Mouse (Mus musculus): Measurements from ENCODE around the gene Muc13. TPM values are rescaled to one million over a fixed set of nuclear protein-coding genes. Genes with fewer than 3 reads are reported as not detected.

Muc13 gene
- polyA plus RNA-seq (2012; rRNA removed): 5.0 and 5.5 TPM in 2 replicates

GRCm38 (mm10) chr16:33793846-33794791 lies at the start of gene Muc13:
TSS of gene Muc13 (plus strand) at chr16:33794037.
- peaks cover 19% of the 10 kb centered on the region for H3K4me1 ChIP-seq (replicated peaks; ENCODE audit: control insufficient read depth, insufficient read depth, low read length)
- no peak within 1 kb of the TSS for H3K27ac ChIP-seq (ENCODE audit: control insufficient read depth, insufficient read depth, low read length)
- H3K4me3 ChIP-seq (ENCODE audit: control insufficient read depth, insufficient read depth, low read length): no peak within 1 kb of the TSS
- no peak for TF ChIP-seq CTCF (IDR thresholded peaks at IDR 0.05; ENCODE audit: borderline replicate concordance, control insufficient read depth, extremely low read depth, insufficient read depth, low read length, poor library complexity)
- TF ChIP-seq POLR2A (IDR thresholded peaks at IDR 0.05; ENCODE audit: control insufficient read depth, extremely low read depth, insufficient read depth, low read length, poor library complexity): no peak
- no peaks in the 10 kb centered on the region for H3K36me3 ChIP-seq (ENCODE audit: control insufficient read depth, insufficient read depth, low read length)
- WGBS: 35% methylated on average over 10 of the region's 10 CpGs
- H3K27me3 ChIP-seq (ENCODE audit: control insufficient read depth, insufficient read depth, low read length): no peaks in the 10 kb centered on the region
- DNase-seq: no peak

DNA sequence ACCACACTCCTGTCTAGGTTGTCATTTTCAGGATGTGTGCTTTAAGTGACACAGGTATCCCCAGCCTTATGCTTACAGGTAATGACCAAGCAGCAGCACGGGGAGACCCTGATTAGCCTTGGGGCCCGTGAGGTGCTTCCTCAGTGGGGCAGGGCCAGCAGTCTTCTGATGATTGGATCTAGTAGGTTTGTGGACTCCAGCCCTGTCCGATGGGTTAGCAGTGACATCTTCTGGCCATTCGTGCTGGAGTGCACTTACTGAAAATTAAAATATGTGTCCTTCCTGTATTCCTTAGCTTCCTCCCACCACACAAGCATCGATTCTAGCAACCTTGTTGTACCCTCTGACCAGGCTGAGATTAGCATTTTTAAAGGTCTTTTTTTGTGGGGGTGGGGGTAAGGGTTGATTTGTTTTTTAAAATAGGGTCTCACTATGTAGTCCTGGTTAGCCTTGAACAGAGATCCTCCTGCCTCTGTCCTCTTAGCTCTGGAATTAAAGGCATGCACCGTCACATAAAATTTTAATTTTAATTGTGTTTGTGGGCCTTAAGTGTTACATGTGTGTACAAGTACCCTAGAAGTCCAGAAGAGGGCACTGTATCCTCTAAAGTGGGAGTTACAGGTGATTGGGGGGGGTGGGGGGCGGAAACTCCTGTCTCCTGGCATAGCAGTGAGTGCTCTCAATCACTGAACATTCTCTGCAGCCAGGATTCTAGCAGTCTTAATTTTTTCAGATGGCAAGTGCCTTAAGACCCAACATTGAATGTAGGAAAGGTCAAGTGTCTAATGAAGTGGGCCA lies 49.0 kb upstream of the Muc13 start:
- no peak overlapping the region for H3K27ac ChIP-seq (ENCODE audit: control insufficient read depth, insufficient read depth, low read length)
- H3K27me3 ChIP-seq (ENCODE audit: control insufficient read depth, insufficient read depth, low read length): no peaks in the 10 kb centered on the region
- H3K4me1 ChIP-seq (replicated peaks; ENCODE audit: control insufficient read depth, insufficient read depth, low read length): no peaks in the 10 kb centered on the region; the same call in 1 of the 2 replicates
- 64% methylated on average over 7 of the region's 7 CpGs for WGBS
- H3K36me3 ChIP-seq (ENCODE audit: control insufficient read depth, insufficient read depth, low read length): peaks cover 9% of the 10 kb centered on the region
- no peak for TF ChIP-seq POLR2A (IDR thresholded peaks at IDR 0.05; ENCODE audit: control insufficient read depth, extremely low read depth, insufficient read depth, low read length, poor library complexity)
- TF ChIP-seq CTCF (IDR thresholded peaks at IDR 0.05; ENCODE audit: borderline replicate concordance, control insufficient read depth, extremely low read depth, insufficient read depth, low read length, poor library complexity): no peak
- DNase-seq: no peak
- no peak overlapping the region for H3K4me3 ChIP-seq (ENCODE audit: control insufficient read depth, insufficient read depth, low read length)

GRCm38 (mm10) chr16:33745457-33745856 lies 48.4 kb upstream of the Muc13 start:
- Histone ChIP-seq H3K36me3 (ENCODE audit: control insufficient read depth, insufficient read depth, low read length) (peaks cover 9% of the 10 kb centered on the region), H3K27ac (ENCODE audit: control insufficient read depth, insufficient read depth, low read length) (no peak overlapping the region), H3K4me1 (replicated peaks; ENCODE audit: control insufficient read depth, insufficient read depth, low read length) (no peaks in the 10 kb centered on the region; the same call in 1 of the 2 replicates), H3K4me3 (ENCODE audit: control insufficient read depth, insufficient read depth, low read length) (no peak overlapping the region), H3K27me3 (ENCODE audit: control insufficient read depth, insufficient read depth, low read length) (no peaks in the 10 kb centered on the region)
- TF ChIP-seq POLR2A (IDR thresholded peaks at IDR 0.05; ENCODE audit: control insufficient read depth, extremely low read depth, insufficient read depth, low read length, poor library complexity) (no peak), CTCF (IDR thresholded peaks at IDR 0.05; ENCODE audit: borderline replicate concordance, control insufficient read depth, extremely low read depth, insufficient read depth, low read length, poor library complexity) (no peak)
- 64% methylated on average over 7 of the region's 7 CpGs for WGBS
- no peak for DNase-seq

DNA sequence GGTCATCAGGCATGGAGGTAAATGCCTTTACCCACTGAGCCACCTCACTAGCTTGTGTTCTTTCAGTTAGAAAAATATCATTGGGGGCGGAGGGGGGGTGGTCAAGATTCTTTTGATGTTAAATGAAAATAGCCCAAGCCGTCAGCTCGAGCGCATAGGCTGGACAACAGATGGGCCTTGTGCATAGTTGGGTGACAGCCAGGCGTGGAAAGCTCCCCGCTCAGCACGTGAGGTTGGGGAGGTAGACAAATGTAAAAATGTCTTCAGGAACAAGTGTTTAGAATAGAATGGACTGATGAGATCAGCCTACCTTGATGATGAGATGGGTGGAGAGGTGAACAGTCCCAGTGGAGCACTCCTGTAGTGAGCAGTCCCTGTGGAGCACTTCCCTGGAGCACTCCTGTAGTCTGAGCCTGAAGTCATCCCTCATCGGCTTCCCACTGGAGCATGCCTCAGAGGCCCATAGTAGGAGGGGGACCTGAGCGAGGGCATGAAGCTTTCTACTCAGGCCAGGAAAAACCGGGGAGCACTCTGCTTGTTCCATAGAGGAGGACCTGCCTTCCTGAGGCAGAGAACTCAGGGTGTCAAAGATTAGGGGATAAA lies 47.7 kb upstream of the Muc13 start:
- no peak overlapping the region for H3K27ac ChIP-seq (ENCODE audit: control insufficient read depth, insufficient read depth, low read length)
- DNase-seq: no peak
- WGBS: 96% methylated on average over 10 of the region's 10 CpGs
- no peaks in the 10 kb centered on the region for H3K27me3 ChIP-seq (ENCODE audit: control insufficient read depth, insufficient read depth, low read length)
- TF ChIP-seq CTCF (IDR thresholded peaks at IDR 0.05; ENCODE audit: borderline replicate concordance, control insufficient read depth, extremely low read depth, insufficient read depth, low read length, poor library complexity) (no peak), POLR2A (IDR thresholded peaks at IDR 0.05; ENCODE audit: control insufficient read depth, extremely low read depth, insufficient read depth, low read length, poor library complexity) (no peak)
- peaks cover 9% of the 10 kb centered on the region for H3K36me3 ChIP-seq (ENCODE audit: control insufficient read depth, insufficient read depth, low read length)
- no peak overlapping the region for H3K4me3 ChIP-seq (ENCODE audit: control insufficient read depth, insufficient read depth, low read length)
- peaks cover 3% of the 10 kb centered on the region for H3K4me1 ChIP-seq (replicated peaks; ENCODE audit: control insufficient read depth, insufficient read depth, low read length)

- Histone ChIP-seq H3K4me1 (replicated peaks; ENCODE audit: control insufficient read depth, insufficient read depth, low read length) (peaks cover 11% of the 10 kb centered on the region), H3K27ac (ENCODE audit: control insufficient read depth, insufficient read depth, low read length) (no peak overlapping the region), H3K27me3 (ENCODE audit: control insufficient read depth, insufficient read depth, low read length) (no peaks in the 10 kb centered on the region), H3K36me3 (ENCODE audit: control insufficient read depth, insufficient read depth, low read length) (peaks cover 9% of the 10 kb centered on the region), H3K4me3 (ENCODE audit: control insufficient read depth, insufficient read depth, low read length) (no peak overlapping the region)
- no peak for TF ChIP-seq POLR2A (IDR thresholded peaks at IDR 0.05; ENCODE audit: control insufficient read depth, extremely low read depth, insufficient read depth, low read length, poor library complexity)
- TF ChIP-seq CTCF (IDR thresholded peaks at IDR 0.05; ENCODE audit: borderline replicate concordance, control insufficient read depth, extremely low read depth, insufficient read depth, low read length, poor library complexity): no peak
- WGBS: 24% methylated on average over 7 of the region's 7 CpGs
- no peak for DNase-seq
Observed at GRCm38 (mm10) chr16:33747346-33747954, 46.4 kb upstream of the Muc13 start.
